Mouse (Mus musculus): Measurements from ENCODE around the gene Rai14.

DNA sequence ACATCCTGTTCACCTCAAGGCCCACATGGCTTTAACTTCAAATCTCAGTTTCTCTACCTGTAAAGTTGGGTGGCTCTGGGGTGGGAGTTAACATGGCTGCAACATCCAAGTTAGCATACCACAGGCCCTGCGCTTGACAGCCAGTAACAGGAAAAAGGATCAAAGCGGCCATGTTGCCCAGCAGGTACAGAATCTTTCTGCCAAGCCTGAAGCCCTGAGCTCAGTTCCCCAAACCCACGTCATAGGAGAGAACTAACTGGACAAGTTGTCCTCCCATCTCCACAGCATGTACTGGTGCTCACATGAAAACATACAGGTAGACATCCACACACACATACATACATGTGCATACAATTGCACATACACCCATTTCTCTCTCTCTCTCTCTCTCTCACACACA lies 2.1 kb downstream of the Rai14 start:
- TF ChIP-seq CTCF (IDR thresholded peaks at IDR 0.05; ENCODE audit: low read depth) (no peak), EP300 (IDR thresholded peaks at IDR 0.05; ENCODE audit: low read depth) (no peak)
